Mouse (Mus musculus) testis, adult 2 months (tissue): ENCODE results near the gene Hpca. TPM values are rescaled to one million over a fixed set of nuclear protein-coding genes. Genes with fewer than 3 reads are reported as not detected.

Source experiments
- H3K27ac ChIP-seq: fragments of 200-500 bp; 2 replicates; pipeline ENCODE4 v1.5.1; 2012; ENCODE audit warnings: low read depth, low read length; ENCODE audit not compliant: control insufficient read depth, insufficient read depth
- H3K27me3 ChIP-seq: fragments of 200-500 bp; 2 replicates; pipeline ENCODE4 v1.6.1; 2012; ENCODE audit warnings: mild to moderate bottlenecking, low read length, moderate library complexity; ENCODE audit not compliant: control insufficient read depth, insufficient read depth
- H3K36me3 ChIP-seq: fragments of 200-500 bp; 2 replicates; pipeline ENCODE4 v1.6.1; 2012; ENCODE audit warnings: mild to moderate bottlenecking, low read length; ENCODE audit not compliant: control insufficient read depth, insufficient read depth
- H3K4me1 ChIP-seq: fragments of 200-500 bp; 2 replicates; pipeline ENCODE4 v1.6.1; 2012; ENCODE audit warnings: low read length; ENCODE audit not compliant: control insufficient read depth, insufficient read depth
- H3K4me3 ChIP-seq: fragments of 200-500 bp; 2 replicates; pipeline ENCODE4 v1.5.1; 2012; ENCODE audit warnings: low read depth, mild to moderate bottlenecking, low read length, moderate library complexity, mixed read lengths; ENCODE audit not compliant: control insufficient read depth
- CTCF ChIP-seq: fragments of 200-500 bp; IDR thresholded peaks from 2 replicates; pipeline ENCODE4 v1.5.1; 2012; ENCODE audit warnings: low read depth, mild to moderate bottlenecking, inconsistent platforms, low read length, moderate library complexity; ENCODE audit not compliant: control insufficient read depth, insufficient read depth, insufficient replicate concordance
- POLR2A ChIP-seq: fragments of 200-500 bp; IDR thresholded peaks from 2 replicates; pipeline ENCODE4 v1.6.1; 2012; ENCODE audit warnings: low read depth, mild to moderate bottlenecking, inconsistent platforms, low read length, moderate library complexity; ENCODE audit not compliant: control insufficient read depth
- polyA plus RNA-seq: library from polyadenylated mRNA; depleted of rRNA; stranded (reverse); fragments of >200 nt; gene quantifications from 2 replicates; pipeline ENCODE4 v1.2.3, GENCODE M21; 2012

Gene Hpca
- polyA plus RNA-seq, 1 experiment, result 10.2 TPM

GRCm38 (mm10) chr4:129124652-129125146, 2.9 kb upstream of the Hpca start:
- no peak for TF ChIP-seq CTCF
- no peak for TF ChIP-seq POLR2A
- Histone ChIP-seq H3K4me1 (peaks cover 24% of the 10 kb centered on the region), H3K27ac (no peak overlapping the region), H3K27me3 (no peaks in the 10 kb centered on the region), H3K36me3 (no peaks in the 10 kb centered on the region), H3K4me3 (no peak overlapping the region)

DNA sequence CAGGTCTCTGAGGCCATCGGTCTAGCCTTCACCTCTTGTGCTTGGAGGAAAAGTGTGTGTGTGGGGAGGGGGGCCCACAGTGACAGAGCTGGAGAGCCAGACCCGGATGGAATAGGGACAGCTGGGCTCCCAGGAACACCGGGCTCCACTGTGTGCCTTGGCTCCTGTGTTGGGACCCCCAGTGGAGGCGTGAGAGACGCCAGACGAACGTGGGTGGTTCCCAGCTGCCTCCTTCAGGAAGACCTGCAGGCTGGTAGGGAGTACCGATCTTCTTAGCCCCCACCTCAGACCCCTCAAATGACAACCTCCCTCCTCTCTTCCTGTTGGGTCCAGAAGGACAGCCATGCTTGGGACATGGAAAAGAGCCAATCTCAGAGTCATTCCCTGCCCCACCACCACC, 883 bp upstream of the Hpca start:
- no peak for TF ChIP-seq POLR2A
- TF ChIP-seq CTCF, result no peak
- no peak overlapping the region for H3K27ac ChIP-seq
- H3K27me3 ChIP-seq, result no peaks in the 10 kb centered on the region
- H3K4me3 ChIP-seq, result no peak overlapping the region
- peaks cover 21% of the 10 kb centered on the region for H3K4me1 ChIP-seq
- H3K36me3 ChIP-seq, result no peaks in the 10 kb centered on the region

GRCm38 (mm10) chr4:129122107-129122506, 271 bp upstream of the Hpca start:
- TF ChIP-seq CTCF (no peak), POLR2A (no peak)
- no peaks in the 10 kb centered on the region for H3K27me3 ChIP-seq
- H3K27ac ChIP-seq, result no peak overlapping the region
- H3K4me1 ChIP-seq, result peaks cover 21% of the 10 kb centered on the region
- no peaks in the 10 kb centered on the region for H3K36me3 ChIP-seq
- no peak overlapping the region for H3K4me3 ChIP-seq

DNA sequence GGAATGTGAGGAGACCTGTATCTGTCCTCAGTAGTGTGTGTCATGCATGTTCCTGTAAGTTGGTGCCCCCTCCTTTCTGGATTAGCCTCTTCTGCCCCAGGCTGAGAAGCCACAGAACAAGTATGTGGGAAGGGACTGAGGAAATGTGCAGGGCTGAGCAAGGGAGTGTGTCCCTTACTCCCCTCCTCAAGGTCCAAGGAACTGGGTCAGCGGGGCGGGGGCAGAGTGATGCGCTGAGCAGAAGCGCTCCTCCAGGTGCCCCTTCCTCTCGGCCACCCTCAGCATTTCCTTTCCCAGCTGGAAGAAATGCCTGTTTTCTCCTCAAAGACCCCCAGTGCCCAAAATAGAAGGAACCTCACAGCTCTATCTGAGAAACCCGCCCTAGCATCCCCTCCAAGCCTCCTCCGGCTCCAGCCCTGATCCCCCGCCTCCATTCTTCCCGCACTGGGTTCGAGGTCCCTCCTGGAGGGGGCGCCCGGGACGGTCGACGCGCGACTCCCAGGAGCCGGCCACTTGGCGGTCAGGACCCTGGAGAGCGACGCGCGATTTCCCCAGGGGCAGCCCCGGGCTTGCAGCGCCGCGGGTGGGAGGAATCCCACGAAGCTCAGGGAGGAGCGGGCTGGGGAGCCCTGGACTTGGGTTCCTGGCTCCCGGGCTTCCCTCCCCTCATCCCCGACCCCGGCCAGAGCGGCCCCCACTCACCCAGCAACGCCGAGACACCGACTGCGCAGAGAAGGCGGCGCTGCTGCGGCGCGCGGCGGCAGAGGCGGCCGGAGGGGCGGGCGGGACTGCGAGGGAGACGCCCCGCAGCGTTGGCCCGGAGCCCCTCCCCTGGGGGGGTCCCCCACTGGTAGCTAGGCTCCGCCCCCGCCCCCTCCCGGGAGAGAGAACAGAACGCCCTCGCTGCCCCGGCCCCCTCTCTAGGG, 1.1 kb downstream of the Hpca start:
- TF ChIP-seq CTCF (0 out of 2 replicates have a peak, but pooled peaks have one; percentile 6), POLR2A (no peak)
- Histone ChIP-seq H3K4me3 (no peak overlapping the region; the same call in 1 of the 2 replicates), H3K4me1 (peaks cover 15% of the 10 kb centered on the region), H3K27ac (no peak overlapping the region), H3K36me3 (no peaks in the 10 kb centered on the region), H3K27me3 (no peaks in the 10 kb centered on the region)

- Histone ChIP-seq H3K36me3 (no peaks in the 10 kb centered on the region), H3K4me1 (peaks cover 4% of the 10 kb centered on the region), H3K27me3 (no peaks in the 10 kb centered on the region), H3K27ac (no peak overlapping the region), H3K4me3 (no peak overlapping the region)
- TF ChIP-seq CTCF (no peak), POLR2A (no peak)
These were observed 2.1 kb downstream of the Hpca start for GRCm38 (mm10) chr4:129119708-129120107.

DNA sequence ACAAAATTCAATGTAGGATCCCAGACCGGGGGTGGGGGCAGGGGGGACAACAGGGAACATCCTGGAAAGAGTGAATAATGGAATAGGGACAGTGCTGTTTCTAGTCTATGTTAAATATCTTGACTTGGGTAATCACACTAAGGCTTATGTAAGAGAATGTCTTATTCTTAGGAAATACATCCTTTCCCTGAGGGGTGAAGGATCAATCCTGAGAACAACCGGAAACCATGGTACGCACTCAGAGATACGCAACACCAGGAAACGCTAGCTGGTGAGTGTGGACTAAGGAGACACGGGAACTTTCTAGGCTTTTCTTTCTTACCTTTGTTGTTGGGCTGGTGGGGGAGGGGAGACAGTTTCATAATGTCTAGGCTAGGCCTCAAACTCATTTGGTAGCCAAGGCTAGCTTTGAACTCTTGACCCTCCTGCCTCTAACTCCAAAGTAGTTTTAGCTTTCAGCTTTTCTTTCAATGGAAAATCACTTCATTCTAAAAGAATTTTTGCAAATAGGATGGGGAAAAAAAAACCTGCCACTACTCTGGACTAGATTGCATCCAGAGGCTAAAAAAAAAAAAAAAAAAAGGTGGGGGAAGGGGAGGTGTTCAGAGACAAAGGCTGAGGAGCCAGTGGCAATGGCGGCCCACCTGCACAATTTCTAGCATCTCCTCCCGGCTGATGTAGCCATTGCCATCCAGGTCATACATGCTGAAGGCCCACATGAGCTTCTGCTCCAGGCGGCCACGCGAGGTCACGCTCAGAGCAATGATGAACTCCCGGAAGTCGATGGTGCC, 3.9 kb downstream of the Hpca start:
- peaks cover 3% of the 10 kb centered on the region for H3K4me1 ChIP-seq
- no peak overlapping the region for H3K27ac ChIP-seq
- H3K4me3 ChIP-seq, result no peak overlapping the region
- TF ChIP-seq CTCF, result no peak
- TF ChIP-seq POLR2A, result no peak
- no peaks in the 10 kb centered on the region for H3K36me3 ChIP-seq
- no peaks in the 10 kb centered on the region for H3K27me3 ChIP-seq

- Histone ChIP-seq H3K27ac (no peak overlapping the region), H3K27me3 (no peaks in the 10 kb centered on the region)
- TF ChIP-seq CTCF, result no peak
- TF ChIP-seq POLR2A, result no peak
These were observed 5.1 kb downstream of the Hpca start for GRCm38 (mm10) chr4:129116703-129117102.

More at GRCm38 (mm10) chr4:129116703-129117102, 5.1 kb downstream of the Hpca start:
- Histone ChIP-seq H3K36me3 (no peaks in the 10 kb centered on the region), H3K4me1 (peaks cover 7% of the 10 kb centered on the region), H3K4me3 (no peak overlapping the region)
